Mouse (Mus musculus) kidney, postnatal 0 days (tissue): Measurements from ENCODE around the gene Atp2a2. TPM values are rescaled to one million over a fixed set of nuclear protein-coding genes. Genes with fewer than 3 reads are reported as not detected.

Experiments
- ATAC-seq: fragments of 200-750 bp; cut with Nextera tagmentation; replicated peaks from 2 replicates; pipeline ENCODE4 v1.8.0; 2017; ENCODE audit warnings: low read depth, moderate number of reproducible peaks, moderate TSS enrichment, moderate library complexity; ENCODE audit not compliant: low FRiP score
- DNase-seq: peaks from one replicate; pipeline ENCODE4 v3.0.0-alpha.2; 2016; ENCODE audit warnings: low spot score
- H3K27ac ChIP-seq: fragments of 300-500 bp; sonication (generic); 2 replicates; pipeline ENCODE4 v1.5.1; 2014; ENCODE audit warnings: mild to moderate bottlenecking
- H3K27me3 ChIP-seq: fragments of 300-500 bp; sonication (generic); 2 replicates; pipeline ENCODE4 v1.6.1; 2014; ENCODE audit warnings: low read length, mixed read lengths; ENCODE audit not compliant: insufficient read depth
- H3K36me3 ChIP-seq: fragments of 300-500 bp; sonication (generic); 2 replicates; pipeline ENCODE4 v1.6.1; 2014; ENCODE audit warnings: low read length, mixed read lengths; ENCODE audit not compliant: insufficient read depth
- H3K4me1 ChIP-seq: fragments of 300-500 bp; sonication (generic); replicated peaks from 2 replicates; pipeline ENCODE4 v1.6.1; 2014; ENCODE audit warnings: antibody characterized with exemption, low read length, mixed read lengths; ENCODE audit not compliant: insufficient read depth
- H3K4me2 ChIP-seq: fragments of 300-500 bp; sonication (generic); 2 replicates; pipeline ENCODE4 v1.6.1; 2014; ENCODE audit warnings: mild to moderate bottlenecking, low read length, moderate library complexity, mixed read lengths
- H3K4me3 ChIP-seq: fragments of 300-500 bp; sonication (generic); replicated peaks from 2 replicates; pipeline ENCODE4 v1.5.1; 2014; ENCODE audit warnings: low read depth, low read length
- H3K9ac ChIP-seq: fragments of 300-500 bp; sonication (generic); 2 replicates; pipeline ENCODE4 v1.6.1; 2014; ENCODE audit warnings: low read depth, low read length
- H3K9me3 ChIP-seq: fragments of 300-500 bp; sonication (generic); replicated peaks from 2 replicates; pipeline ENCODE4 v1.6.1; 2016; ENCODE audit warnings: low read length, inconsistent platforms, mixed read lengths
- CTCF ChIP-seq: IDR thresholded peaks from 2 replicates; pipeline ENCODE4 v1.5.1; 2016; ENCODE audit warnings: antibody characterized with exemption, low read depth, mild to moderate bottlenecking, moderate library complexity
- WGBS: fragments of 180-500 bp; shearing (Covaris S2); extraction: QIAGEN DNeasy Blood & Tissue Kit; methylation state at CpG from one replicate; pipeline ENCODE4 v1.1.7; 2014; 5-methylcytosine and 5-hydroxymethylcytosine counted together
- polyA plus RNA-seq: library from polyadenylated mRNA; unstranded; fragments of >200 nt; fragmentation: Nextera tagmentation; extraction: Ambion mirVana; gene quantifications from 2 replicates; pipeline ENCODE4 v1.2.1, GENCODE M21; 2015

The Atp2a2 gene
- polyA plus RNA-seq, 1 experiment from 2014 or later, result 38.5 TPM

GRCm38 (mm10) chr5:122409692-122410645, 92.1 kb downstream of the Atp2a2 start:
- 87% methylated on average over 19 of the region's 19 CpGs for WGBS
- Histone ChIP-seq H3K4me3 (no peak overlapping the region), H3K4me2 (no peak overlapping the region), H3K27ac (no peak overlapping the region), H3K4me1 (no peaks in the 10 kb centered on the region), H3K9me3 (no peaks in the 10 kb centered on the region), H3K9ac (no peak overlapping the region), H3K27me3 (no peaks in the 10 kb centered on the region), H3K36me3 (peaks cover 26% of the 10 kb centered on the region)
- TF ChIP-seq CTCF, result peak; percentile 42; the same call in 1 of the 2 replicates
- DNase-seq (no peak), ATAC-seq (0 out of 2 replicates have a peak, but pooled peaks have one; percentile 13)

- WGBS, result 78% methylated on average over 10 of the region's 10 CpGs
- no peak for TF ChIP-seq CTCF
- Histone ChIP-seq H3K4me1 (no peaks in the 10 kb centered on the region), H3K27ac (no peak overlapping the region), H3K4me2 (no peak overlapping the region), H3K36me3 (peaks cover 57% of the 10 kb centered on the region), H3K27me3 (no peaks in the 10 kb centered on the region), H3K4me3 (no peak overlapping the region), H3K9me3 (no peaks in the 10 kb centered on the region), H3K9ac (no peak overlapping the region)
- ATAC-seq (no peak), DNase-seq (no peak)
These were observed 96.5 kb downstream of the Atp2a2 start for GRCm38 (mm10) chr5:122405537-122405936.

Other genes starting within 250 kb of the Atp2a2 start
- 5.2 and 6.6 TPM in 2 replicates for gene Tctn1, start 237.8 kb downstream of the Atp2a2 start, polyA plus RNA-seq
- gene Pptc7, start 217.9 kb downstream of the Atp2a2 start, polyA plus RNA-seq, result 10.4 and 12.1 TPM in 2 replicates
- gene Rad9b, start 148.0 kb downstream of the Atp2a2 start, polyA plus RNA-seq, result 11.3 and 11.8 TPM in 2 replicates
- 295 and 301 TPM in 2 replicates for gene Vps29, start 147.9 kb downstream of the Atp2a2 start, polyA plus RNA-seq
- gene Gpn3, start 130.3 kb downstream of the Atp2a2 start, polyA plus RNA-seq, result 64.4 and 64.5 TPM in 2 replicates
- gene Fam216a, start 129.9 kb downstream of the Atp2a2 start, polyA plus RNA-seq, result 55.7 and 61.0 TPM in 2 replicates
- 136 and 141 TPM in 2 replicates for gene Arpc3, start 110.3 kb downstream of the Atp2a2 start, polyA plus RNA-seq
- gene Anapc7, start 80.5 kb downstream of the Atp2a2 start, polyA plus RNA-seq, result 37.5 and 42.0 TPM in 2 replicates
- gene Ift81, start 112.3 kb upstream of the Atp2a2 start, polyA plus RNA-seq, result 37.1 and 39.1 TPM in 2 replicates
- 1.4 and 2.3 TPM in 2 replicates for gene P2rx7, start 141.7 kb upstream of the Atp2a2 start, polyA plus RNA-seq
- 33.7 and 39.6 TPM in 2 replicates for gene P2rx4, start 205.3 kb upstream of the Atp2a2 start, polyA plus RNA-seq